Mouse (Mus musculus): ENCODE results near the gene Slc6a6. TPM values are rescaled to one million over a fixed set of nuclear protein-coding genes. Genes with fewer than 3 reads are reported as not detected.

Gene Slc6a6
- total RNA-seq, 4 experiments from 2014 or later: 154 to 181 (median 168) TPM

DNA sequence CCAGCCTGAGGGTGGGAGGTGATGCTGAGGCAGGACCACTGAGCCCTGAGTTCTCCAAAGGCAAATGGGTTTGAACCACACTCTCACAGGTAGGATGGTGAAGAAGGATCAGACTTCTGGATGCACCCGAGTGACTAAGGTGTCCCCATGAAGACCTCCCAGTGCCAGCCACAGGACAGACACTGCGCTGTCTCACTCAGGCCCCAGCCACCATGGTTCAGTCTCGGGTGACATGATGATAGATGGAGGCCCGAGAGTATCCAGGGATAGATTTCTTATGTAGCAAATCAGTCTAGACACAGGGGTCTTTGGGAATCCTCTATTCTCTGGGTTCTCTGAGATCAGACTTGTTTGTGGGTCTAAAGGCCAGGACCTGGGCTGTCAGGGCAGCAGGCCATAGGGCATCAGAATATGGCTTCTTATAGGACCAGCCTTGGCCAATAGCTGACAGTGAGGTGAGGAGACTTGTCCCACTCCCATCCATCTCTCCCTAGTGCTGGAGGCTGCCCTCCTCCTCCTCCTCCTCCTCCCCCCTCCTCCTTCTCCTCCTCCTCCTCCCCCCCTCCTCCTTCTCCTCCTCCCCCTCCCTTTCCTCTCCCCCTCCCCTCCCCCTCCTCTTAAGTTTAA, 36.8 kb downstream of the Slc6a6 start:
- no peak for DNase-seq (ENCODE audit: low spot score in 2 of 2)

DNA sequence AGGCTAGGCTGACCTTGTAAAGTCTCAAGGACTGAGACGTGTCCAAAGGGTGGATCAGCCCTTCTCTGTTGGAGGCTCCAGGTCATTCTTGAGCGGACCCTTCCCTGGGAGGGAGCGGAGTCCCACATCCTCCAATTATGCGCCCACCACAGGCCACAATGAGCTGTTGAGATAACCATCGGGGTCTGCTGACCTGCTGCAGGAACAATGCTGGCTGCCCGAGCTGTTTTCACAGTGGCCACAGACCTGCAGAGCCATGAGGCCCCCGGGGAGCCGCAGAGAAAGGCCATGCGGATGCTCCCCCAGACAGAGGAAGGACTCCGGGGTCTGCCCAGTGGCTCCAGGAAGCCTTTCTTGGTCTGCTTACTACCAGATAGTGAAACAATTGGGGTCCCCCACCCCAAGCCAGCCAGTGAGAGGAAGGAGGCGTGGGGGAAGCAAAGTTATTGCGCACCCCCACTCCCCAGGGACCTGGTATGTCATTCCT, 37.4 kb downstream of the Slc6a6 start:
- DNase-seq (ENCODE audit: low spot score in 2 of 2): no peak

DNA sequence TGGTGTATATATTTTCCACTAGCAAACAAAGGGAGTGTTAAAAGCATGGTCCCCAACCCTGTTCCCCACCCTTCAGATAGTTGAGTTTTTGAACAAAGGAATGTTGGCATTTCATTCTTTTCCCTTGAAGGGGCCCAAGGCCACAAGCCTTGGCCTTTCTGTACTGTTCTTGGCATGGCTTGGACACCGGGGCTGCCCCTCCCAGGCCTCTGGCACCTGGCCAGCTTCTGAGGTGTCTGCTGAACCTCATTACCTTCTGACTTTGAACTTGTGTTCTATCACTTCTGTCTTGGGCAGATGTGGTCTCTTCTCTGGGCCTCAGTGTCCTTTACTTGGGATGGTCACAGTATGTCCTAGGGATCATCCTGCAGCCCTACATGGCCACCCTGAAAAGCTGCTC, 43.5 kb downstream of the Slc6a6 start:
- DNase-seq (ENCODE audit: low spot score in 2 of 2): no peak

DNA sequence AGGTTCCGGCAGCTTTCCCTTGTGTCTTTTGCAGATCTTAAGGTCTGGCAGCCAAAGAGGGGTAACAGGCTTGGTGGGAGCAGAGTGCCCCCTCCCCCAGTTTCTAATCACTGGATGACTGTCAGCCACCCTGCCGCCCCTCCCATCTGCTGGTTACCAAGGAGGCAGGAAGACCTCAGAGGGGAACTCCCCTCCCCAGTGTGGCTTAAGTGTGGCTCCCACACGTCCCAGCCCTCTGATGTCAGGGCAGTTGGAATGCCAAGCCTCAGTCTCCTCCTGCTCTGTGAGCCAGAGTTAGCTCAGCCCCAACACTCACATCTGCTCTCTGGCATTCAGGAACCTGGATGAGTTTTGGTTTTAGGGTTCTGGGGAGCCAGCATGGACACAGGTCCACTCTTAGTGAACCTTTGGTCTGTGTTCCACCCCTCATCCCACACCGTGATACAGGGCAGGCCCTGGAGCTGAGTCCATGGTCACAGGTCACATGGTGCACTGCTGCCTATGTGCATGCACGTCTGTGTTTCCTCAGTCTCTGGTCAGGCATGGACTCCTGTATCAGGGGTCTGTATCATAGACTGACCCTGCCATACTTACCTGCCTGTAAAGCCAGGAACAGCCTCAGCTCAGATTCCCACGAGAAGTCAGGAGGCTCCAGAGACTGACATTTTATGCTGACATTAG, 45.2 kb downstream of the Slc6a6 start:
- no peak for DNase-seq (ENCODE audit: low spot score in 2 of 2)

DNA sequence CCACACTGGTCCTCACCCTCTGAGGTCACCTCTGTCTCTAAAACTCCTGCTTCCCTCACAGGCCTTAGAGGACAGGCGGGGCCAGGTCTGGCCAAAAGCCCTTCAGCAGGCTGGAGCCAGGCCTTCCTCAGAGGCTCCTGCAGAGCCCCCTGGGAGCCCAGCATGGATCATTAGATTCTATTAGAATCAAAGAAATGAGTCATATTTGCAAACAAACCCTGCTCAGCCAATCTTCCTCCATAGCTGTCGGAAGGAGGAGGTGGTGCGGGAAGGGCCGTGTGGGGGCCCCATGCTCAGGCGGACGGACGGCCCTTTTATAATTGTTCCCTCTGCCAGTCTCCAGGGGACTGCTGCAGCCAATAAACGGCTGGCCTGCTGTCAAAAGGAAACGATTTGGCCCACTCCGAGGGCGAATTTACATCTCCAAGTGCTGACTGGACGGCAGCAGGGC, 45.8 kb downstream of the Slc6a6 start:
- DNase-seq (ENCODE audit: low spot score in 2 of 2): peak in 1 of 2 experiments; percentile 73

DNA sequence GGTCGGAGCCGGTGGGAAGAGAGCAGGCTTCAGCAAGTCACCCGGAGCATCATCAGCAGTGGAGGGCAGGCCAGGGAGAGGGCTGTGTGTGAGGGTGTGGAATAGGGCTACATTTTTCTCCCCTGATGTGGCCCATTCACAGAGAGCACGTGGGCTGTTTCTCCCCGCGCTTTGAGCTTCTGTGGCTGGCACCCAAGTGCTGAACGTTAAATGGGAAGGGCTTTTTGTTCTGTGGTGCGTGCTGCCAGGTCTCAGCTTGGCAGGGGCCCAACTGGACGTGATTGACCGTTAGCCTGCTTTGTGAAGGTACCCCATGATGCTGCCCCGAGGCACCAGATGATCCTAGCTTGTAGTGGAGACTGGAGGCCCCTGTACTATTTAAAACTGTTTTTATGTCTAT, 48.3 kb downstream of the Slc6a6 start:
- no peak for DNase-seq (ENCODE audit: low spot score in 2 of 2)

GRCm38 (mm10) chr6:91736471-91736870, 52.6 kb downstream of the Slc6a6 start:
- DNase-seq (ENCODE audit: low spot score in 2 of 2): no peak

- DNase-seq (ENCODE audit: low spot score in 2 of 2): no peak
Measured at GRCm38 (mm10) chr6:91737451-91737850, 53.6 kb downstream of the Slc6a6 start.

- no peak for DNase-seq (ENCODE audit: low spot score in 2 of 2)
Measured at GRCm38 (mm10) chr6:91738058-91738457, 54.2 kb downstream of the Slc6a6 start.

DNA sequence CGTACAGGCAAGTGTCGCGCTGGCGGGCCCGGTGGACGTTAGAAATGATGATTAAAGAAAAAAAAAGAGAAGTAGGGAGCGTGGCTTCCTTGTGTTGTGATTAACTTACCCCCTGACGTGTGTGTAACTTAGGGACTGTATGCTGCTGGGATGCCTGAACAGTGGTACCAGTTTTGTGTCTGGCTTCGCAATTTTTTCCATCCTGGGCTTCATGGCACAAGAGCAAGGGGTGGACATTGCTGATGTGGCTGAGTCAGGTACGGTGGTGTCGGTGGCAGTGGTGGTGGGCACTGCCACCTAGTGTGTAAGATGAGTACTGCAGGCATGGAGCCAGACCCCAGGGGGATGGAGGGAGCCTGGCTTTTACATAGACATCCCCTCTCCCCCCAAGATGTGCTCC, 57.2 kb downstream of the Slc6a6 start:
- DNase-seq (ENCODE audit: low spot score in 2 of 2): no peak

DNA sequence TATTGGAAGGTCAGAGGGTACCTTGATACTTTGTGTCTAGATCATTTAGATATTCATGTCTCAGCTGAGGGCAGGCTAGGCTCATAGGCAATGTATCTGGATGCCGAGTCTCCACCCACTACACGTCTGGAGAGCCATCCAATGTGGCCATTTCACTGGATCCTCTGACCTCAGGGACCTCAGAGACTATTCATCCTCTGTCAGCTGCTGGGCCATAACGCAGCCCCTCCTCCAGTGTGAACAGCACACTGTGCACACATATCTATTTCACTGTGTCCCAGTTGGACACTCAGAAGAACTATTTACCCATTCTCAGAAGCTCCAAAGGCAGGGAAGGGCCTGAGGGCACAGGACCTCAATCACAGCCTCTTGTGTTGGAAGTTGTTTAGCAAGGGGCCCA, 58.6 kb downstream of the Slc6a6 start:
- no peak for DNase-seq (ENCODE audit: low spot score in 2 of 2)

GRCm38 (mm10) chr6:91742995-91743394, 59.1 kb downstream of the Slc6a6 start:
- DNase-seq (ENCODE audit: low spot score in 2 of 2): no peak

GRCm38 (mm10) chr6:91743886-91744285, 60.0 kb downstream of the Slc6a6 start:
- no peak for DNase-seq (ENCODE audit: low spot score in 2 of 2)

DNA sequence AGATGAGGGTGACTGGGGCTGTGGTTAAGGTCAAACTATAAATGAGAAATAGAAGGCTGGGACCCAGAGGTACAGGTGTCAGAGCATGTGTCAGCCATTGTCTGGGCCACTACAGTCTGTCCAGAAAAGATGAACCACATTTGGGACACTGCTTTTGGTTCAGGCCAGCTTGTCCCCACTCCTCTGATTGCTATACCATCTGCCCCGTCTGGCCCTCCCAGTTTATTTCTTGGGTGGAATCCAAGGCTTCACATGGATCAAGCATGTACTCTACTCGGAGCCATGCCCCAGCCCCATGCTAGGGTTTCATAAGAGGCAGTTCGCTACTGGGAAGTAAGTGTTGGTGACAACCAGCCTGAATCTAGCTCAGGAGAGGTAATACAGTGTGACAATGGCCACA, 61.4 kb downstream of the Slc6a6 start:
- no peak for DNase-seq (ENCODE audit: low spot score in 2 of 2)

DNA sequence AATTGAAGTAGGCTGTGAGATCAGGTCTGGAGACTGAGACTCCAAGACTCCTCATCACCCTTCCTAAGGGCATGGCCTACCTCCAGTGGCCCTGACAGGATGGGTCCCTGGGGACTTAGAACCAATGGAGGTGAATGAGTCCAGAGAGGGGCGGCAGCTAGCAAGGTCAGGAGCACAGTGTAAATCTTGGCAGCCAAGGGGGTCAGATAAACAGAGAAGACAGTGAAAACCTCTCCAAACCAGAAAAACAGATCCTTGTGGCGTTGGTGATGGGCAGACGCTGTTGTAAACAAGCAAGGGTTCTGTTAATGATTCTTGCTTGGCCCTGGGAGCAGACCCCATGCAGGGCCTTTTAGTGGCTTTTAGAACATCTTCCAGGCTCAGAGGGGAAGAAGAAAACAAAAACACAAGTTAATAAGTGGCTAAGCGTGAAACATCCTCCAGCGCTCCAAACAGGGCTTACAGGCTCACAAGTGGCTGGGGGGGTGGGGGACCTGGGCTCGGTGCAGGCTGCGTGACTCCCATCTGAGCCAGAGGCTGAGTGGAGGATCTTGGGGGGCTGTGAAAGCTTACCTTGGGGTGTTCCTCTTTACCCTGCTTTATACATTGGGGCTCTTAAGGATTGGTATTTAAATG, 62.2 kb downstream of the Slc6a6 start:
- no peak for DNase-seq (ENCODE audit: low spot score in 2 of 2)

- no peak for DNase-seq (ENCODE audit: low spot score in 2 of 2)
Measured at GRCm38 (mm10) chr6:91746776-91747175, 62.9 kb downstream of the Slc6a6 start.

DNA sequence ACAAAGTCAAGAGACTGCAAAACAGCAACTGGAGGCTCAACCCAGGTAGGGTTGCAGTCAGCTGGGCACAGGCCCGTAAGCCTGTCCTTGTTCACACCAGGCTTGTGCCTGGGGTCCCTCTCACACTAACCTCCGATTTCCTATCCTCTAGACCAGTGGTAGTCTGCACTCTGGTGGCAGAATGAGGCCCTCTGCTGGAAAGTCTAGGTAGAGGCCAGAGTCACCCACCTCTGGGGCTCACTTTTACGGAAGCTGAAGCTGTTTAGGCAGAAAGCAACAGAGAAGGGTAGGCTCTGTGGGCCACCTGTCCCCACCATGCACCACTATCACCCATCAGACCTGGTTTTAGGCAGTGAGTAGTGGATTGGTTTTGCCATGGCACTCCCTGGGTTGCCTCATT, 67.1 kb downstream of the Slc6a6 start:
- DNase-seq (ENCODE audit: low spot score in 2 of 2): no peak

GRCm38 (mm10) chr6:91752884-91753283, 69.0 kb downstream of the Slc6a6 start:
- DNase-seq (ENCODE audit: low spot score in 2 of 2): no peak

DNA sequence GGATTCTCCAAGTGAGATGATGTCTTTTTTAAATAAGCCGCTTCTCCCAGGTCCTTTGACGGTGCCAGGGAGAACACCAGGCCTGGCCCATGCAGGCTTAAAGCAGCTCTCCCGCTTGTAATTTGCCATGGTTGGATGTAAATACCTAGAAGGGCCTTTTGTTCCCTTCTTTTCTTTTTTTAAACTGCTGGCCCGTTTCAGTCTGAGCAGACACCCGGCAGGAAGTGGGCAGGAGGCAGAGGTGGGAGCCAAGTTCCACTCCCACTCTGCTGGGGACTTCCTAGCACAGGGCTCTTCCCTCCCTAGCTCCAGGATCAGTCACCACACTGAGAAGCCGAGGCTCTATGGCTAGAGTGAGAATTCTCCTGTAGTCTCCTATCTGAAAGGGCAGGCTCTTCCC, 70.2 kb downstream of the Slc6a6 start:
- peak in 1 of 2 experiments; percentile 68 for DNase-seq (ENCODE audit: low spot score in 2 of 2)

GRCm38 (mm10) chr6:91754845-91755244, 71.0 kb downstream of the Slc6a6 start:
- no peak for DNase-seq (ENCODE audit: low spot score in 2 of 2)

GRCm38 (mm10) chr6:91762051-91762742, 78.3 kb downstream of the Slc6a6 start:
- DNase-seq (ENCODE audit: low spot score in 2 of 2): no peak

- no peak for DNase-seq (ENCODE audit: low spot score in 2 of 2)
Measured at GRCm38 (mm10) chr6:91767550-91767949, 83.7 kb downstream of the Slc6a6 start.

Data from left cerebral cortex, adult 8-10 months (tissue).